Mouse (Mus musculus) left cerebral cortex, adult 18-20 months (tissue): Measurements from ENCODE around the gene Fntb. TPM values are rescaled to one million over a fixed set of nuclear protein-coding genes. Genes with fewer than 3 reads are reported as not detected.

Source experiments
- DNase-seq, 2 experiments: peaks; one replicate each; pipeline ENCODE4 v3.0.0; 2021 to 2022; ENCODE audit warnings: low spot score in 2 of 2, mixed read lengths in 1 of 2
- long read RNA-seq, 2 experiments: library from polyadenylated mRNA; stranded (forward); transcript quantifications; one replicate each; pipeline ENCODE4 v2.0.0; 2021
- total RNA-seq, 2 experiments: library from RNA; stranded (reverse); gene quantifications; 2 replicates each; pipeline ENCODE4 v1.2.3; 2021

Fntb gene
- 10 to 100 TPM; 26.9 to 28.4 TPM for total RNA-seq
- long read RNA-seq, experiment 1, transcript Fntb-201 (12 exons, 2,613 nt): major isoform, 30 of 39 reads
- long read RNA-seq, experiment 1, partial matches to known transcripts: 1 of 39 reads
- long read RNA-seq, experiment 1, other reads (novel, unspliced or antisense): 8 of 39 reads
- long read RNA-seq, experiment 2, transcript Fntb-201 (12 exons, 2,613 nt): major isoform, 22 of 29 reads
- long read RNA-seq, experiment 2, partial matches to known transcripts: 2 of 29 reads
- long read RNA-seq, experiment 2, other reads (novel, unspliced or antisense): 5 of 29 reads

GRCm38 (mm10) chr12:76765354-76765851 is at the start of gene Fntb, which contains the start of gene Churc1:
Gene Fntb, plus strand, starts transcription at chr12:76765589.
Gene Churc1, plus strand, starts transcription at chr12:76765538.
- peak; percentile 86 to 87 for DNase-seq

- DNase-seq: no peak
Measured at GRCm38 (mm10) chr12:76718384-76718783, 47.0 kb upstream of the Fntb start.

GRCm38 (mm10) chr12:76720572-76720971 is 44.8 kb upstream of the Fntb start:
- no peak for DNase-seq

GRCm38 (mm10) chr12:76722026-76722425 is 43.4 kb upstream of the Fntb start:
- DNase-seq: no peak

GRCm38 (mm10) chr12:76727955-76728354 is 37.4 kb upstream of the Fntb start:
- DNase-seq: no peak

- no peak for DNase-seq
Measured at GRCm38 (mm10) chr12:76750866-76751459, 14.4 kb upstream of the Fntb start.

- peak; percentile 45 to 64 for DNase-seq
Measured at GRCm38 (mm10) chr12:76752652-76753318, 12.6 kb upstream of the Fntb start.

- peak; percentile 20 to 29 for DNase-seq
Measured at GRCm38 (mm10) chr12:76765901-76766630, 677 bp downstream of the Fntb start.

- DNase-seq: no peak
Measured at GRCm38 (mm10) chr12:76770841-76771500, 5.6 kb downstream of the Fntb start.

GRCm38 (mm10) chr12:76771540-76771939 is 6.2 kb downstream of the Fntb start:
- DNase-seq: no peak

GRCm38 (mm10) chr12:76774652-76775051 is 9.3 kb downstream of the Fntb start:
- no peak for DNase-seq

- DNase-seq: no peak
Measured at GRCm38 (mm10) chr12:76775132-76775531, 9.7 kb downstream of the Fntb start.

- DNase-seq: no peak
Measured at GRCm38 (mm10) chr12:76776898-76777297, 11.5 kb downstream of the Fntb start.

GRCm38 (mm10) chr12:76777845-76778244 is 12.5 kb downstream of the Fntb start:
- DNase-seq: no peak

GRCm38 (mm10) chr12:76778305-76779083 is 13.1 kb downstream of the Fntb start:
- DNase-seq: no peak

GRCm38 (mm10) chr12:76779951-76780350 is 14.6 kb downstream of the Fntb start:
- DNase-seq: no peak

- DNase-seq: no peak
Measured at GRCm38 (mm10) chr12:76780639-76781468, 15.5 kb downstream of the Fntb start.

GRCm38 (mm10) chr12:76784056-76784619 is 18.7 kb downstream of the Fntb start:
- DNase-seq: no peak
